Mouse (Mus musculus) hindbrain, embryonic 14.5 days (tissue): Measurements from ENCODE around the gene Ccm2. TPM values are rescaled to one million over a fixed set of nuclear protein-coding genes. Genes with fewer than 3 reads are reported as not detected.

Experiments
- ATAC-seq: fragments of 200-750 bp; cut with Nextera tagmentation; 2 replicates; pipeline ENCODE4 v1.8.0; 2017; ENCODE audit warnings: moderate number of reproducible peaks, mild to moderate bottlenecking, moderate TSS enrichment, moderate library complexity; ENCODE audit not compliant: low FRiP score
- DNase-seq: peaks from one replicate; pipeline ENCODE4 v3.0.0-alpha.2; 2015; ENCODE audit warnings: low spot score
- H3K27ac ChIP-seq: fragments of 300-500 bp; sonication (generic); 2 replicates; pipeline ENCODE4 v1.5.1; 2014; ENCODE audit warnings: mild to moderate bottlenecking, moderate library complexity
- H3K27me3 ChIP-seq: fragments of 300-500 bp; sonication (generic); 2 replicates; pipeline ENCODE4 v1.6.1; 2014; ENCODE audit warnings: mild to moderate bottlenecking, low read length, mixed read lengths; ENCODE audit not compliant: control insufficient read depth, insufficient read depth
- H3K36me3 ChIP-seq: fragments of 300-500 bp; sonication (generic); replicated peaks from 2 replicates; pipeline ENCODE4 v1.6.1; 2014; ENCODE audit not compliant: control insufficient read depth, insufficient read depth
- H3K4me1 ChIP-seq: fragments of 300-500 bp; sonication (generic); replicated peaks from 2 replicates; pipeline ENCODE4 v1.6.1; 2014; ENCODE audit warnings: antibody characterized with exemption, low read length, mixed read lengths; ENCODE audit not compliant: control insufficient read depth, insufficient read depth
- H3K4me2 ChIP-seq: fragments of 300-500 bp; sonication (generic); replicated peaks from 2 replicates; pipeline ENCODE4 v1.6.1; 2014; ENCODE audit warnings: mild to moderate bottlenecking, moderate library complexity
- H3K4me3 ChIP-seq: fragments of 300-500 bp; sonication (generic); replicated peaks from 2 replicates; pipeline ENCODE4 v1.5.1; 2014; ENCODE audit warnings: mild to moderate bottlenecking, low read length
- H3K9ac ChIP-seq: fragments of 300-500 bp; sonication (generic); 2 replicates; pipeline ENCODE4 v1.6.1; 2014
- H3K9me3 ChIP-seq: fragments of 300-500 bp; sonication (generic); 2 replicates; pipeline ENCODE4 v1.6.1; 2016; ENCODE audit warnings: low read length; ENCODE audit not compliant: control insufficient read depth
- WGBS: fragments of 180-500 bp; shearing (Covaris S2); extraction: QIAGEN DNeasy Blood & Tissue Kit; methylation state at CpG from one replicate; pipeline ENCODE4 v1.1.7; 2014; 5-methylcytosine and 5-hydroxymethylcytosine counted together
- polyA plus RNA-seq: library from polyadenylated mRNA; unstranded; fragments of >200 nt; fragmentation: Nextera tagmentation; extraction: Ambion mirVana; gene quantifications from 2 replicates; pipeline ENCODE4 v1.2.1, GENCODE M21; 2014

The Ccm2 gene
- polyA plus RNA-seq, 1 experiment from 2014 or later = 89.4 TPM

DNA sequence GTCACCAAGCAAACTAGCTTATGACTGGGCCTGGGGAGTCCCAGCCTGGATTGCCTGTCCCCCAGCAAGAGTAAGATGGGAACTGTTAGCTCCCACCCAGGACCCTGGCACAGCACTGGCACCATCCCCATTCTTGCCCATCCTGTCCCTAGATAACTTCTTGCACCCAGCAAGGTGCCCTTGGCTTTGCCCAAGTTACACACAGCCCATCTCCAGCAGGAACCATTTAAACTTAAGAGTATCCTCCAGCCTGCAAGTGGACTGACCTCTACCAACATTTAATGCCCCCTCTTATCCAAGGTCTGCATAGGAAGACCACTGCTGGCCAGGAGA is 57.9 kb downstream of the Ccm2 start:
- H3K4me3 ChIP-seq = peak overlapping the region; percentile 75
- peaks cover 33% of the 10 kb centered on the region for H3K36me3 ChIP-seq
- no peak for ATAC-seq
- no peaks in the 10 kb centered on the region for H3K9me3 ChIP-seq
- peaks cover 51% of the 10 kb centered on the region for H3K4me1 ChIP-seq
- H3K9ac ChIP-seq = peak overlapping the region; percentile 94
- peak overlapping the region; percentile 95 for H3K4me2 ChIP-seq
- H3K27ac ChIP-seq = peak overlapping the region; percentile 98
- no peaks in the 10 kb centered on the region for H3K27me3 ChIP-seq
- no peak for DNase-seq

DNA sequence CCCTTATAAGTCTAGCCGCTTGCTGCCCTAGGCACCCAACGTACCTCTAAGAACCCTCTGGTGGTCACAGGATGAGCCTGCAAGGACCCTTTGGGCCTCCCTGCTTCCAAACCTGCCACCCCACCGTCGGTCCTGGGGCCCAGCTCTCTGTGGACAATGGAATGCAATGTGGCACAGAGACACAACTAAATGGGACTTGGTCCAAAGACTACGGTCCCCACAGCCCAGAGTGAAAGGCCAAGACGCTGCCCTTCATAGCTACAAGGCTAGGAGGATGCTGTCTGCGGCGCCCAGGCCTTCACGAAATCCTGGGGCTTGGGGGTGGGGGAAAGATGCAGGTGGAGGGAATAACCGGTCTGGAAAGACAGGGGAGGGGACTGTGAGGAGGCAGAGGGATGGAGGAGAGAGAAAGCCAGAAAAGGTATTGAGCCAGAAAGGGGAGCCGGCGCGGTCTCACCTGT is 58.4 kb downstream of the Ccm2 start:
- WGBS = 6% methylated on average over 13 of the region's 13 CpGs
- peak; percentile 37 for DNase-seq
- H3K27me3 ChIP-seq = no peaks in the 10 kb centered on the region
- peak overlapping the region; percentile 94 for H3K9ac ChIP-seq
- peak overlapping the region; percentile 75 for H3K4me3 ChIP-seq
- peak overlapping the region; percentile 98 for H3K27ac ChIP-seq
- H3K4me1 ChIP-seq = peaks cover 46% of the 10 kb centered on the region
- peaks cover 31% of the 10 kb centered on the region for H3K36me3 ChIP-seq
- ATAC-seq = no peak
- no peaks in the 10 kb centered on the region for H3K9me3 ChIP-seq
- peak overlapping the region; percentile 95 for H3K4me2 ChIP-seq

DNA sequence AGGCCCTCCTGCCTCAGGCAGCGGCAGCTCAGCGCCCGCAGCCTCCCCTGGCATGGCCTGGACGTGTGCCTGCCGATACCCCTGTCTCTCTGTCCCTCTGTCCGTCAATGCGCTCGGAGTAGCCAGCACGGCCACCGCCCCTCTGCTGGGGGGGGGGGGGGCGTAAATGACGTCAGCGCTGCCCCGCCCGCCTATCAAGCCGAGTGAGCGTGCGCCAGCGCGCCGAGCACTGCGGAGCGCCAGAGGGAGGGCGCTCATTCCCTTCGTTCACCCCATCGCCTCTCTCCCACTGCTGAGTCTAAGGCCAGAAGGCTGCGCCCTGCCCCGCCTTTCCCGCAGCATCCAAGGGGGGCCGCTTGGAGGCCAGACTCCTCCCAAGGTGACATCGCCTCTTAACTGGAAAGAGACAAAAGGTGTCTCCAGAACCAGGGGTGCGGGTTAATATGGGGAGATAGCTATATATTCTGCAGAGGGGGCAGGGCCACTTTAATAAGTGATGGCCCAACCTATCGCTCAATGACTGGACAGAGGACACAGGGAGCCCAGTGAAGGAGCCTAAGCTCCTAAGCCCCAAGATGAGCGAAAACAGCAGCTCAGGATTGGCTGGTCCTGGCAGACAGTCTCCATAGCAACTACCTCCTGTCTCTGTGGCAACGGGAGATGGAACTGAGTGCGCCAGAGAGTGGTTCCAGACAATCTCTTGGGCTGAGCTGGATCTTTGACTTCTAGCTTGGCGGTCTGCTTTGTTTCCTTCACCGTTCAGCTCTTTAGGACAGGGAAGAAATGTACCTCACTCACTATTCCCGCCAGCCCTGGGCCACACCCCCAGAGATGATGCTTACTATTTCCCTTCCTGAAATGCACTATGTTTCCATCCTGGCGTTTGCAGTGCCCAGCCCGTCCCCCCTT is 59.1 kb downstream of the Ccm2 start, which contains the start of gene Nacad:
Gene Nacad (minus strand): TSS at position 563 of the 909 bp plus-strand sequence.
- ATAC-seq (peak; percentile 90), DNase-seq (peak; percentile 86)
- H3K4me1 ChIP-seq = peaks cover 41% of the 10 kb centered on the region

DNA sequence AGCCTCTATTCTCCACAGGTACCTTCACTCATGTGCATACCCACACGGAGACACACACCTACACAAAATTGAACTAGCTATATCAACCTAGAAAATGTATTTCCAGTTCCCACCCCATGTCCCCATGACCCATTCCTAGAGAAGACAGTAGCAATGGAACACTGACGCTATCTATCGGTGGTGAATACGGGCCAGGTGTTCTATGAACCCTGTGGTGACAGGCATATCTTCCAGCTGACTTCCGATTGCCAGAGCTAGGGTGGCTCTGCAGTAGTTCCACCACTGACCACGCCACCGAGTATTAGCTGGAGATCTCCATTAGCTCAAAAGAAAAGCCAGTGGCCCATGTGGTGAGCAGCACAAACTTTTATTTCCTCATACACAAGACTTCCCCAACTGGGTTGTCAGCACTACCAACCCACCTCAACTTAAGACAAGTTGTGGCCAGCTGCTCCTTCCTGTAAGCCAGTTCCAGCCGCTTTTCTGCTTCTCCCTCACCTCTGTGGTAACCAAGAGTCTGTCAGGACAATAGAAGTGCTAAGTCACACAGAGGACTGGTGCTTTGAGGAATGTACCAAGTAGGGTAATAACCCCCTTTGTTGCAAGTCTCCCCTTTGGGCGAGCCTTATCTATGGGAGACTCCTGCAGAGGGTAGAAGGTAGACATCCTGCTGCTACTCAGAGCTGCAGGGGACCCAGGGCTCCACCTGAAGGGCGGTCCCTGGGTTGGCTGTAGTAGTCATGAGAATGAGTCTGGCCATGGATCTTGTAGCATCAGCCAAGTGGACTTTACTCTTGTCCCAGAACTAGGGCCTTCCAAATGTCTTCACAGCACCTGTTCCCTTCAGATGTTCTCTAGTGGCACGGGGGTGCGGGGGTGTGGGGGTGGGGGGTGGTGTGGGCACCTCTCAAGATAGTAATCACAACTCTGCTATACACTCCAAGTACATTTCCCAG is 68.8 kb downstream of the Ccm2 start:
- H3K4me1 ChIP-seq = no peaks in the 10 kb centered on the region
- H3K4me2 ChIP-seq = no peak overlapping the region
- no peak overlapping the region for H3K9ac ChIP-seq
- ATAC-seq = no peak
- H3K27me3 ChIP-seq = no peaks in the 10 kb centered on the region
- peaks cover 90% of the 10 kb centered on the region for H3K36me3 ChIP-seq
- no peaks in the 10 kb centered on the region for H3K9me3 ChIP-seq
- H3K27ac ChIP-seq = no peak overlapping the region
- DNase-seq = no peak
- H3K4me3 ChIP-seq = no peak overlapping the region
- 93% methylated on average over 12 of the region's 12 CpGs for WGBS

More for the DNA sequence above, 59.1 kb downstream of the Ccm2 start, which contains the start of gene Nacad:
- H3K9ac ChIP-seq = peak within 1 kb of the TSS; percentile 94
- H3K4me2 ChIP-seq = peak within 1 kb of the TSS; percentile 95
- no peaks in the 10 kb centered on the region for H3K9me3 ChIP-seq
- peaks cover 24% of the 10 kb centered on the region for H3K36me3 ChIP-seq
- peak within 1 kb of the TSS; percentile 98 for H3K27ac ChIP-seq
- H3K27me3 ChIP-seq = no peaks in the 10 kb centered on the region
- 2% methylated on average over 31 of the region's 41 CpGs for WGBS
- H3K4me3 ChIP-seq = peak within 1 kb of the TSS; percentile 75

DNA sequence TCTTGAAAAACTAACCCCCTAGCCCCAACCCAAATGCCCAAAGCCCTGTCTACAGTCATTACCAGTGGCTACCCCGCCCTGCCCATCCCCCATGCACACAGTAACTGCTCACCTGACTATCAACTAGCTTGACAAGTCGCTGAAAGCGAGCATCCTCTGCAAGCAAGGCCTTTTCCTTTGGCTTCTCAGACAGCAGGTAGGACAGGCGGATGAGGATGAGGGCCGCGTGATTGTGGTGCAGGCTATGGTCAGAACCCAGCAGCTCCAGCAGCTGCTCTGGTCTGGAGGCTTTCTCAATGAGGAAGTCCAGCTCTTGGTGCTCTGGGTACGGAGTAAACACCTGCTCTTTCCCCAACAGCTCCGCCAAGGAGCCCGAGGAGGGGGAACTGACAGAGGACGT is 77.0 kb downstream of the Ccm2 start:
- Histone ChIP-seq H3K9me3 (no peaks in the 10 kb centered on the region), H3K36me3 (peaks cover 58% of the 10 kb centered on the region), H3K4me1 (peaks cover 29% of the 10 kb centered on the region), H3K27ac (no peak overlapping the region), H3K27me3 (no peaks in the 10 kb centered on the region), H3K4me2 (no peak overlapping the region), H3K9ac (no peak overlapping the region), H3K4me3 (no peak overlapping the region)
- no peak for DNase-seq
- ATAC-seq = no peak
- WGBS = 93% methylated on average over 10 of the region's 10 CpGs

DNA sequence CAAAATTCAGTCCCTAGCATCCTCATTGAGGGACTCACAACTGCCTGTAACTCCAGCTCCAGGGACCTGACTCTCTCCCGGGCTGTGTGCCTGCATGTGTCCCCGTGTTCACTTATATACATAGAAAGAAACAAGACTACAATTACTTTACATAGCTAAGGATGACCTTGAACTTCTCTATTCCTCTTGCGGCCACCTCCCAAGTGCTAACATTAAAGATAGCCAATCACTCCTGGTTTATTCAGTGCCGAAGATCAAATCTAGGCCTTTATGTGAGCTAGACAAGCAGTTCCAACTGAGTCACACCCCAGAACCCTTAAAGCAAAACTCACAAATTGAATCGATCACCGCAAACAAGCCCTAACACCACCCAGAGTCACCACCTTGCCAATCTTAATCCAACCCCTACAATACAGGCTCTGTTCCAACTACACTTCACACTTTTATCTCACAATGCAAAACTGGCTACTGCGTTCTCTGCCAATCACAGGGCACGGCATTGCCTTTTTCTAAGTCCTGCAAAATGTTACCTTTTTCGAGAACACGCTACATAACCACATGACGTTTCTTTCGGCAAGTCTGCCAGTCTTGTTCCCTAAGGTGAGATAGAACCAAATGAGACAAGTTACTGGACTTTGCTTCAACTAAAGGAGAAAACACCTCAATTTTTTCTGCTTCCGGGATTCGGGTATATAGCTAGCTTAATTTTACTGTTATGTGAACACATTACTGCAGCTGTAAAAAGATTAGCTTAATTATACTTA is 78.1 kb downstream of the Ccm2 start:
- Histone ChIP-seq H3K27ac (no peak overlapping the region), H3K4me2 (peak overlapping the region; percentile 65), H3K27me3 (no peaks in the 10 kb centered on the region), H3K9me3 (no peaks in the 10 kb centered on the region), H3K36me3 (peaks cover 47% of the 10 kb centered on the region), H3K4me1 (peaks cover 29% of the 10 kb centered on the region), H3K9ac (peak overlapping the region; percentile 71), H3K4me3 (peak overlapping the region; percentile 70)
- ATAC-seq (no peak), DNase-seq (no peak)
- 72% methylated on average over 14 of the region's 14 CpGs for WGBS

DNA sequence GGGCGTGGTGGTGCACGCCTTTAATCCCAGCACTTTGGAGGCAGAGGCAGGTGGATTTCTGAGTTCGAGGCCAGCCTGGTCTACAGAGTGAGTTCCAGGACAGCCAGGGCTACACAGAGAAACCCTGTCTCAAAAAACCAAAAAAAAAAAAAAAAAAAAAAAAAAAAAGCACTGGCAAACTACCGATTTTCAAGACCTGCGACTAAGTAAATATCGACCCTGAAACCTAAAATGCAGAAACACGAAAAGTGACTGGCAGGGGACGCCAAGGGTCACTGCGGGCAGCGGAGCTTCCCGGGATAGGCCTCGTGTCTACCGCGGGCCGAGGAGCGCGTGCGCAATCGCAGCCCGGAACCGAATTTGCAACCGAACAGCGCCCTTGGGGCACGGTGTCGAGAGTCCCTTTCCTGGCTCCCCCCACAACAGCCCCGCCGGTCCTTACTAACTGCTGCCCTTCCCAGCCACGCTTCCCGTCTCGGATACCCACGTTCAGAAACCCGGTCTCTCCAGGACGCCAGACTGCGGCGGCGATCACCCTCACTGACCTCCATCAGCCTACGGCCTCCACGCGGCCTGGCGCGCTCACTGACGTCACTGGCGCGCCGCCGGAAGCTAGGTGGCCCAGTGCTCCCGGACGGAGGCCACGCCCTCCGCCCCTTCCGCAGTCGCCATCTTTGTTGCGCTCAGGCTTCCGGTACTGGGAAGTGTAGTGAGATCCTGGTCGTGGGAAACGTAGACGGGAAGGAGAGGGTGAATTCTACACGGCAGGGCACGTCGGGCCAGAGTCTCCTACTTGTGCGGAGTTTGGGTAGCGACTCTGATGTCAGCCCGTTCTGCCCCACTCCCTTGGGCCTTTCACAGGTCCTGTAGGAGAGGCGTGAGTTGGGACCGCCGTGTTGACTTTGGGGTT is 79.0 kb downstream of the Ccm2 start, which contains the start of gene Tbrg4:
Gene Tbrg4 (minus strand): TSS at position 590 of the 910 bp plus-strand sequence.
- H3K4me2 ChIP-seq = peak within 1 kb of the TSS; percentile 93
- ATAC-seq (peak; percentile 96), DNase-seq (peak; percentile 98)
- no peaks in the 10 kb centered on the region for H3K27me3 ChIP-seq
- peak within 1 kb of the TSS; percentile 87 for H3K27ac ChIP-seq
- H3K36me3 ChIP-seq = peaks cover 38% of the 10 kb centered on the region
- H3K4me3 ChIP-seq = peak within 1 kb of the TSS; percentile 70
- H3K9ac ChIP-seq = peak within 1 kb of the TSS; percentile 71
- peaks cover 29% of the 10 kb centered on the region for H3K4me1 ChIP-seq
- under 1% methylated on average over 65 of the region's 66 CpGs for WGBS
- no peaks in the 10 kb centered on the region for H3K9me3 ChIP-seq

DNA sequence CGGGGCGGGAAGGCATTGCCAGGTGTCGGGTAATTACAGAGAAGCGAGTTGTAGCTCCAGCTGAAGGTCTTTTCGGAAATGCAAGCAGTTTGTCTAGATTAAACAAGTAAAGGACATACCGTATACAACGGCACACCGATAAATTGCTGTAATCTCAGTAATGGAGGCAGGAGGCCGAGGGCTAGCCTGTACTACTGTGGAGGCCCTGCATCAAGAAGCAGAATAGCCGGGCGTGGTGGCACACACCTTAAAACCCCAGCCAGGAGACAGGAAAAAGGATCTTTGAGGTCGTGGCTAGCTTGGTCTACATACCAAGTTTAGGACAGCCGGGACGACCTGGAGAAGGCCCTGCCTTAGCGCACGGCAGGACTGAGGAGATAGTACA is 79.7 kb downstream of the Ccm2 start:
- H3K27me3 ChIP-seq = no peaks in the 10 kb centered on the region
- WGBS = 16% methylated on average over 16 of the region's 16 CpGs
- H3K4me2 ChIP-seq = peak overlapping the region; percentile 93
- peaks cover 32% of the 10 kb centered on the region for H3K36me3 ChIP-seq
- peak overlapping the region; percentile 71 for H3K9ac ChIP-seq
- peaks cover 29% of the 10 kb centered on the region for H3K4me1 ChIP-seq
- H3K9me3 ChIP-seq = no peaks in the 10 kb centered on the region
- DNase-seq = no peak
- H3K4me3 ChIP-seq = peak overlapping the region; percentile 70
- ATAC-seq = peak; percentile 11; the same call in 1 of the 2 replicates
- peak overlapping the region; percentile 87 for H3K27ac ChIP-seq
